Comparison of ENCODE assay signal across 8 mouse cellular contexts in the genomic region with DNA sequence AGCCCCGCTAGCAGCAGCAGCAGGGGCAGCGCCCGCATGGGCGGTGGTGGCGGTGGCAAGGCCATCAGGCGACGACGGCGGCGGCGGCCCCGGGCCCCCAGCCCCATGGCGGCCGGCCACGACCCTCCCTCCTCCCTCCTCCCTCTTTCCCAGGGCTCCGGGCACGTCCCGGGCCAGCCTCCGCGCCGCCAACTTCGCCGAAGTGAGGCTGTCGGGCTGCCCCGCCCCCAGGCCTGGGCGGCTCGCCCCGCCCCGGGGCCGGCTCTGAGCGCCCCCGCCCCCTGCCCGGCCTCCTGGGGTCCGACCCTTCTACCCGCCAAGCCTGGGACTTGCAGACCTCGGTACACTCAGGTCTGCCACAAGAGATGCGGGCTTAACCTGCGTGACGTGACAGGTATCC. TPM values are rescaled to one million over a fixed set of nuclear protein-coding genes. Genes with fewer than 3 reads are reported as not detected.
DNase-seq lines count a peak whose midpoint lies in the region; ATAC-seq and TF ChIP-seq lines count a peak whose summit lies in the region.

A gene (minus strand): TSS at position 166 of the 400 bp plus-strand sequence.

- TF ChIP-seq EP300 in heart, adult 2 months (IDR thresholded peaks at IDR 0.05; ENCODE audit: insufficient read depth, low read depth, low read length), result no peak

- WGBS in heart, adult 2 months, result 3% methylated on average over 39 of the region's 39 CpGs
- WGBS in kidney, adult 2 months, result 2% methylated on average over 37 of the region's 39 CpGs
- 2% methylated on average over 37 of the region's 39 CpGs for WGBS in stomach, embryonic 16.5 days

- peaks cover 16% of the 10 kb centered on the region for H3K27me3 ChIP-seq in heart, adult 2 months (ENCODE audit: control insufficient read depth, insufficient read depth, low read length)
- no peaks in the 10 kb centered on the region for H3K27me3 ChIP-seq in kidney, adult 2 months (replicated peaks; ENCODE audit: control insufficient read depth, insufficient read depth, low read length)
- H3K27me3 ChIP-seq in stomach, embryonic 16.5 days (ENCODE audit: control insufficient read depth, insufficient read depth, low read length), result no peaks in the 10 kb centered on the region

- peak within 1 kb of the TSS; percentile 80 for H3K9ac ChIP-seq in heart, adult 2 months (ENCODE audit: low read depth, low read length)
- peak within 1 kb of the TSS; percentile 91 for H3K9ac ChIP-seq in stomach, embryonic 16.5 days (ENCODE audit: low read length)

- H3K27ac ChIP-seq in layer of hippocampus, adult 2 months, result peak within 1 kb of the TSS; percentile 28; the same call in 1 of the 2 replicates
- H3K27ac ChIP-seq in brown adipose tissue, adult 24 weeks (replicated peaks; ENCODE audit: low read depth, low read length), result peak within 1 kb of the TSS; percentile 66; the same call in 1 of the 2 replicates
- peak within 1 kb of the TSS; percentile 71 for H3K27ac ChIP-seq in heart, adult 2 months
- no peak within 1 kb of the TSS for H3K27ac ChIP-seq in kidney, adult 2 months (ENCODE audit: insufficient read depth, low read depth, low read length)
- H3K27ac ChIP-seq in stomach, embryonic 16.5 days (ENCODE audit: low read length), result peak within 1 kb of the TSS; percentile 95

- TF ChIP-seq CTCF in layer of hippocampus, adult 2 months (conservative IDR thresholded peaks at IDR 0.05), result no peak
- no peak for TF ChIP-seq CTCF in heart, adult 2 months (IDR thresholded peaks at IDR 0.05)
- TF ChIP-seq CTCF in kidney, adult 2 months (conservative IDR thresholded peaks at IDR 0.05; ENCODE audit: insufficient read depth, insufficient read length, low read depth, low read length), result no peak

- ATAC-seq in stomach, embryonic 16.5 days (ENCODE audit: insufficient read depth, low FRiP score), result peak; percentile 70
- no peak for ATAC-seq in erythroid progenitor cell, adult 5-6 weeks (replicated peaks; ENCODE audit: low FRiP score, poor library complexity, severe bottlenecking)

- no peak for DNase-seq in layer of hippocampus, adult 2 months (ENCODE audit: low spot score in 2 of 2)
- no peak for DNase-seq in layer of hippocampus, adult 18-20 months (ENCODE audit: low spot score in 2 of 2)
- DNase-seq in heart, adult 2 months, result peak; percentile 76 to 77
- peak; percentile 51 for DNase-seq in kidney, adult 2 months
- peak; percentile 75 for DNase-seq in lung, postnatal 10 days

- H3K9me3 ChIP-seq in stomach, embryonic 16.5 days (replicated peaks; ENCODE audit: control insufficient read depth, low read length), result no peaks in the 10 kb centered on the region

- H3K4me2 ChIP-seq in stomach, embryonic 16.5 days (ENCODE audit: low read depth, low read length), result peak within 1 kb of the TSS; percentile 85

- H3K36me3 ChIP-seq in heart, adult 2 months (ENCODE audit: control insufficient read depth, insufficient read depth, low read length), result no peaks in the 10 kb centered on the region
- H3K36me3 ChIP-seq in kidney, adult 2 months (ENCODE audit: control insufficient read depth, insufficient read depth, low read length), result no peaks in the 10 kb centered on the region
- no peaks in the 10 kb centered on the region for H3K36me3 ChIP-seq in stomach, embryonic 16.5 days (ENCODE audit: control insufficient read depth, insufficient read depth, low read length)

- TF ChIP-seq POLR2A in heart, adult 2 months (IDR thresholded peaks at IDR 0.05; ENCODE audit: insufficient read depth, low read depth, low read length), result no peak
- no peak for TF ChIP-seq POLR2A in kidney, adult 2 months (IDR thresholded peaks at IDR 0.05; ENCODE audit: low read depth, low read length)

- no peaks in the 10 kb centered on the region for H3K79me2 ChIP-seq in heart, adult 2 months (replicated peaks; ENCODE audit: control insufficient read depth, insufficient read depth, low read length)

- H3K4me1 ChIP-seq in brown adipose tissue, adult 24 weeks (ENCODE audit: control insufficient read depth, insufficient read depth, insufficient read length, low read length), result no peaks in the 10 kb centered on the region
- H3K4me1 ChIP-seq in heart, adult 2 months (ENCODE audit: control insufficient read depth, insufficient read depth, low read length), result no peaks in the 10 kb centered on the region; the same call in 1 of the 2 replicates
- H3K4me1 ChIP-seq in kidney, adult 2 months (ENCODE audit: control insufficient read depth, insufficient read depth, low read length), result no peaks in the 10 kb centered on the region
- H3K4me1 ChIP-seq in stomach, embryonic 16.5 days (ENCODE audit: control insufficient read depth, insufficient read depth, low read length), result peaks cover 36% of the 10 kb centered on the region

- intact Hi-C loops in heart, adult 2 months (cut with DNase I), result no loop called here

- H3K4me3 ChIP-seq in layer of hippocampus, adult 2 months, result peak within 1 kb of the TSS; percentile 51
- H3K4me3 ChIP-seq in brown adipose tissue, adult 24 weeks (ENCODE audit: insufficient read depth, low read depth, low read length), result peak within 1 kb of the TSS; percentile 53
- peak within 1 kb of the TSS; percentile 52 for H3K4me3 ChIP-seq in heart, adult 2 months
- H3K4me3 ChIP-seq in kidney, adult 2 months (ENCODE audit: insufficient read depth, low read depth, low read length), result peak within 1 kb of the TSS; percentile 41
- peak within 1 kb of the TSS; percentile 83 for H3K4me3 ChIP-seq in stomach, embryonic 16.5 days (replicated peaks; ENCODE audit: low read length)

RNA-seq across cellular contexts. Expression of the gene that starts here (rescaled TPM):
- total RNA-seq in layer of hippocampus, adult 2 months (2021), result 1 to 10 TPM; 7.2 to 7.7 TPM
- 1 to 10 TPM; 4.4 to 5.0 TPM for total RNA-seq in layer of hippocampus, adult 18-20 months (2021)
- 4.3 and 7.4 TPM in 2 replicates for polyA plus RNA-seq in brown adipose tissue, adult 24 weeks (2012; ENCODE audit: insufficient read depth, insufficient read length, missing spikeins)
- total RNA-seq in heart, adult 2 months (2021), result 10 to 100 TPM; 24.2 to 30.6 TPM
- 22.5 and 32.1 TPM in 2 replicates for polyA plus RNA-seq in heart, adult 2 months (2012; rRNA removed)
- polyA plus RNA-seq in kidney, adult 2 months (2012; rRNA removed), result 12.0 and 16.9 TPM in 2 replicates
- polyA plus RNA-seq in stomach, embryonic 16.5 days (2015; fragmentation: Nextera tagmentation; extraction: Ambion mirVana), result 12.1 and 14.5 TPM in 2 replicates
- total RNA-seq in erythroid progenitor cell, adult 5-6 weeks (2015; ENCODE audit: low replicate concordance), result 0.42 TPM in 1 of 2 replicates, not detected in the other
- 0.26 TPM in 1 of 2 replicates, not detected in the other for total RNA-seq in erythroid progenitor cell, adult 5-6 weeks (2017; ENCODE audit: low replicate concordance)

Comparison
In these comparisons a context has a peak if more than half of its experiments do, and no peak if none do; other contexts are left out.
1. DNase-seq: peak in heart, adult 2 months (2 of 2), kidney, adult 2 months (single experiment) and lung, postnatal 10 days (single experiment); none in layer of hippocampus, adult 2 months (0 of 2) and layer of hippocampus, adult 18-20 months (0 of 2).
2. Peak in every context shown above with its lines, with median percentiles within 50 percentile points of each other: H3K4me3 ChIP-seq.